Mouse (Mus musculus): ENCODE data around the gene Hpse2. TPM values are rescaled to one million over a fixed set of nuclear protein-coding genes. Genes with fewer than 3 reads are reported as not detected.

Gene Hpse2
- polyA plus RNA-seq, 1 experiment from 2014 or later = 4.3 TPM

- whole genome bisulfite sequencing = 30% methylated on average over 4 of the region's 4 CpGs
- Histone ChIP-seq H3K4me3 (ENCODE audit: low read depth, low read length) (no peak overlapping the region), H3K27ac (replicated peaks; ENCODE audit: low read depth, low read length) (no peak overlapping the region), H3K27me3 (replicated peaks; ENCODE audit: control insufficient read depth, insufficient read depth, low read length) (no peaks in the 10 kb centered on the region), H3K4me2 (ENCODE audit: low read depth, low read length) (no peak overlapping the region), H3K9ac (ENCODE audit: low read depth, low read length) (no peak overlapping the region), H3K9me3 (ENCODE audit: control insufficient read depth, low read length) (no peaks in the 10 kb centered on the region), H3K4me1 (ENCODE audit: control insufficient read depth, insufficient read depth, low read length) (no peaks in the 10 kb centered on the region), H3K36me3 (ENCODE audit: control insufficient read depth, insufficient read depth, low read length) (no peaks in the 10 kb centered on the region)
- DNase-seq (ENCODE audit: low spot score) (peak; percentile 49), ATAC-seq (ENCODE audit: low read depth) (no peak)
Measured at GRCm38 (mm10) chr19:43027305-43027704, 360.9 kb downstream of the Hpse2 start.

- no peaks in the 10 kb centered on the region for H3K4me1 ChIP-seq (ENCODE audit: control insufficient read depth, insufficient read depth, low read length)
- WGBS = 61% methylated on average over 3 of the region's 3 CpGs
Measured at GRCm38 (mm10) chr19:43022611-43023173, 365.5 kb downstream of the Hpse2 start.

GRCm38 (mm10) chr19:43018792-43019191, 369.4 kb downstream of the Hpse2 start:
- Histone ChIP-seq H3K27ac (replicated peaks; ENCODE audit: low read depth, low read length) (no peak overlapping the region), H3K4me1 (ENCODE audit: control insufficient read depth, insufficient read depth, low read length) (no peaks in the 10 kb centered on the region), H3K9me3 (ENCODE audit: control insufficient read depth, low read length) (no peaks in the 10 kb centered on the region), H3K4me2 (ENCODE audit: low read depth, low read length) (no peak overlapping the region), H3K9ac (ENCODE audit: low read depth, low read length) (no peak overlapping the region), H3K36me3 (ENCODE audit: control insufficient read depth, insufficient read depth, low read length) (no peaks in the 10 kb centered on the region), H3K27me3 (replicated peaks; ENCODE audit: control insufficient read depth, insufficient read depth, low read length) (no peaks in the 10 kb centered on the region), H3K4me3 (ENCODE audit: low read depth, low read length) (no peak overlapping the region)
- ATAC-seq (ENCODE audit: low read depth) (no peak), DNase-seq (ENCODE audit: low spot score) (no peak)
- 87% methylated on average over 5 of the region's 5 CpGs for WGBS

More at GRCm38 (mm10) chr19:43022611-43023173, 365.5 kb downstream of the Hpse2 start:
- DNase-seq (ENCODE audit: low spot score) (peak; percentile 15), ATAC-seq (ENCODE audit: low read depth) (no peak)
- no peaks in the 10 kb centered on the region for H3K9me3 ChIP-seq (ENCODE audit: control insufficient read depth, low read length)
- no peaks in the 10 kb centered on the region for H3K36me3 ChIP-seq (ENCODE audit: control insufficient read depth, insufficient read depth, low read length)
- H3K4me3 ChIP-seq (ENCODE audit: low read depth, low read length) = no peak overlapping the region
- no peak overlapping the region for H3K9ac ChIP-seq (ENCODE audit: low read depth, low read length)
- no peaks in the 10 kb centered on the region for H3K27me3 ChIP-seq (replicated peaks; ENCODE audit: control insufficient read depth, insufficient read depth, low read length)
- H3K4me2 ChIP-seq (ENCODE audit: low read depth, low read length) = no peak overlapping the region
- H3K27ac ChIP-seq (replicated peaks; ENCODE audit: low read depth, low read length) = no peak overlapping the region

- Histone ChIP-seq H3K36me3 (ENCODE audit: control insufficient read depth, insufficient read depth, low read length) (no peaks in the 10 kb centered on the region), H3K27me3 (replicated peaks; ENCODE audit: control insufficient read depth, insufficient read depth, low read length) (no peaks in the 10 kb centered on the region), H3K4me1 (ENCODE audit: control insufficient read depth, insufficient read depth, low read length) (no peaks in the 10 kb centered on the region), H3K27ac (replicated peaks; ENCODE audit: low read depth, low read length) (no peak overlapping the region), H3K9ac (ENCODE audit: low read depth, low read length) (no peak overlapping the region), H3K4me2 (ENCODE audit: low read depth, low read length) (no peak overlapping the region), H3K9me3 (ENCODE audit: control insufficient read depth, low read length) (no peaks in the 10 kb centered on the region), H3K4me3 (ENCODE audit: low read depth, low read length) (no peak overlapping the region)
- DNase-seq (ENCODE audit: low spot score) (no peak), ATAC-seq (ENCODE audit: low read depth) (no peak)
- 81% methylated on average over 4 of the region's 4 CpGs for WGBS
Measured at GRCm38 (mm10) chr19:42996406-42996805, 391.7 kb downstream of the Hpse2 start.

- H3K36me3 ChIP-seq (ENCODE audit: control insufficient read depth, insufficient read depth, low read length) = no peaks in the 10 kb centered on the region
- H3K27me3 ChIP-seq (replicated peaks; ENCODE audit: control insufficient read depth, insufficient read depth, low read length) = no peaks in the 10 kb centered on the region
- no peak overlapping the region for H3K9ac ChIP-seq (ENCODE audit: low read depth, low read length)
- DNase-seq (ENCODE audit: low spot score) = no peak
- H3K4me2 ChIP-seq (ENCODE audit: low read depth, low read length) = no peak overlapping the region
- ATAC-seq (ENCODE audit: low read depth) = no peak
- no peak overlapping the region for H3K4me3 ChIP-seq (ENCODE audit: low read depth, low read length)
- H3K4me1 ChIP-seq (ENCODE audit: control insufficient read depth, insufficient read depth, low read length) = no peaks in the 10 kb centered on the region
- 81% methylated on average over 5 of the region's 5 CpGs for WGBS
- H3K9me3 ChIP-seq (ENCODE audit: control insufficient read depth, low read length) = no peaks in the 10 kb centered on the region
- H3K27ac ChIP-seq (replicated peaks; ENCODE audit: low read depth, low read length) = no peak overlapping the region
Measured at GRCm38 (mm10) chr19:42988833-42989232, 399.3 kb downstream of the Hpse2 start.

- no peak overlapping the region for H3K27ac ChIP-seq (replicated peaks; ENCODE audit: low read depth, low read length)
- DNase-seq (ENCODE audit: low spot score) = no peak
- H3K36me3 ChIP-seq (ENCODE audit: control insufficient read depth, insufficient read depth, low read length) = no peaks in the 10 kb centered on the region
- no peaks in the 10 kb centered on the region for H3K27me3 ChIP-seq (replicated peaks; ENCODE audit: control insufficient read depth, insufficient read depth, low read length)
- no peak overlapping the region for H3K4me2 ChIP-seq (ENCODE audit: low read depth, low read length)
- 69% methylated on average over 1 of the region's 1 CpGs for WGBS
- no peak for ATAC-seq (ENCODE audit: low read depth)
- H3K4me3 ChIP-seq (ENCODE audit: low read depth, low read length) = no peak overlapping the region
- no peak overlapping the region for H3K9ac ChIP-seq (ENCODE audit: low read depth, low read length)
- H3K4me1 ChIP-seq (ENCODE audit: control insufficient read depth, insufficient read depth, low read length) = no peaks in the 10 kb centered on the region
- H3K9me3 ChIP-seq (ENCODE audit: control insufficient read depth, low read length) = no peaks in the 10 kb centered on the region
Measured at GRCm38 (mm10) chr19:42986315-42986701, 401.8 kb downstream of the Hpse2 start.

GRCm38 (mm10) chr19:42985372-42986314, 402.5 kb downstream of the Hpse2 start:
- ATAC-seq (ENCODE audit: low read depth) = no peak
- DNase-seq (ENCODE audit: low spot score) = peak; percentile 81
- Histone ChIP-seq H3K27ac (replicated peaks; ENCODE audit: low read depth, low read length) (no peak overlapping the region), H3K27me3 (replicated peaks; ENCODE audit: control insufficient read depth, insufficient read depth, low read length) (no peaks in the 10 kb centered on the region), H3K4me2 (ENCODE audit: low read depth, low read length) (no peak overlapping the region), H3K36me3 (ENCODE audit: control insufficient read depth, insufficient read depth, low read length) (no peaks in the 10 kb centered on the region), H3K9ac (ENCODE audit: low read depth, low read length) (no peak overlapping the region), H3K4me1 (ENCODE audit: control insufficient read depth, insufficient read depth, low read length) (no peaks in the 10 kb centered on the region), H3K4me3 (ENCODE audit: low read depth, low read length) (no peak overlapping the region), H3K9me3 (ENCODE audit: control insufficient read depth, low read length) (no peaks in the 10 kb centered on the region)
- WGBS = 34% methylated on average over 4 of the region's 4 CpGs

- no peak for ATAC-seq (ENCODE audit: low read depth)
- WGBS = 79% methylated on average over 3 of the region's 3 CpGs
Measured at GRCm38 (mm10) chr19:42980537-42980936, 407.6 kb downstream of the Hpse2 start.

More at GRCm38 (mm10) chr19:42980537-42980936, 407.6 kb downstream of the Hpse2 start:
- DNase-seq (ENCODE audit: low spot score) = no peak
- Histone ChIP-seq H3K4me3 (ENCODE audit: low read depth, low read length) (no peak overlapping the region), H3K27ac (replicated peaks; ENCODE audit: low read depth, low read length) (no peak overlapping the region), H3K4me1 (ENCODE audit: control insufficient read depth, insufficient read depth, low read length) (no peaks in the 10 kb centered on the region), H3K4me2 (ENCODE audit: low read depth, low read length) (no peak overlapping the region), H3K9me3 (ENCODE audit: control insufficient read depth, low read length) (no peaks in the 10 kb centered on the region), H3K36me3 (ENCODE audit: control insufficient read depth, insufficient read depth, low read length) (no peaks in the 10 kb centered on the region), H3K27me3 (replicated peaks; ENCODE audit: control insufficient read depth, insufficient read depth, low read length) (no peaks in the 10 kb centered on the region), H3K9ac (ENCODE audit: low read depth, low read length) (no peak overlapping the region)
